Mouse (Mus musculus) R1 (cell line): ENCODE results near the gene L2hgdh.

ENCODE experiments used
- DNase-seq: peaks from one replicate; pipeline ENCODE4 v3.0.0-alpha.2; 2018; ENCODE audit warnings: low read depth, low spot score

The L2hgdh gene

GRCm38 (mm10) chr12:69730306-69730705 lies 5.6 kb upstream of the L2hgdh start:
- DNase-seq: peak; percentile 53

- peak; percentile 79 for DNase-seq
Measured at GRCm38 (mm10) chr12:69729246-69729645, 4.6 kb upstream of the L2hgdh start.

GRCm38 (mm10) chr12:69724018-69724710 lies 509 bp downstream of the L2hgdh start:
- DNase-seq: peak; percentile 50

DNA sequence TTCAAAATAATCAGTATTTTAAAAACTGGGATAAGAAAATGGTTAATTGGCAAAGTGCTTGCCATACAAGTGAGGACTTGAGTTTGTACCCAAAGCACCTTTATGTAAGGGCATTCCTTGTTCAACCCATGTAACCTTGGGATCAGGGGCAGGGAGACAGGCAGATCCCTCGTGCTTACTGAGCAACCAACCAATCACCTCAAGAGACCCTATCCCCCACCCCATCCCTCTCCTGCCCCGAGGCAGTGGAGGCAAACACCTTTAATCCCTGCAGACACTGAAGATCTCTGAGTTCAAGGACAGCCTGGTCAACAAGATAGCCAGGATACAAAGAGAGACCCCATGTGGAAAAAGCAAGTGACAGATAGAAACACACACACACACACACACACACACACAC lies 1.3 kb downstream of the L2hgdh start:
- peak; percentile 35 for DNase-seq

DNA sequence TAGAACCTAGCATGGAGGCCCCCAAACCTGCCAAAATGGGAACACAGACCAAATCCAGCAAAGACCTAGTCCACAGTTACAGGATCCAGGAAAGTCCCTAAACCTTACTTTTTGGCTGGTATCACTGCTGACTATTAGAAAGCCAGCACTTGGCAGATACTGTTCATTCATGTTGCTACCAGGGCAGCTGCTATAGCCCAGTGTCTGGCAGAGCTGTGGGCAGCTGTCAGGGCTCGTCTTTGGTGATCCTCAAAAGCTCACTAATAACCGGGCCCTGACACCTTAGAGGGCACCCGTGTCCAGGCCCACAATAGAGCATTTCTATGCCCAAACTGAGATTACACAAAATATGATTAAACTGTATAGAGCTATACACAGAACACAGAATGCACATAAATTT lies 1.8 kb downstream of the L2hgdh start:
- no peak for DNase-seq

DNA sequence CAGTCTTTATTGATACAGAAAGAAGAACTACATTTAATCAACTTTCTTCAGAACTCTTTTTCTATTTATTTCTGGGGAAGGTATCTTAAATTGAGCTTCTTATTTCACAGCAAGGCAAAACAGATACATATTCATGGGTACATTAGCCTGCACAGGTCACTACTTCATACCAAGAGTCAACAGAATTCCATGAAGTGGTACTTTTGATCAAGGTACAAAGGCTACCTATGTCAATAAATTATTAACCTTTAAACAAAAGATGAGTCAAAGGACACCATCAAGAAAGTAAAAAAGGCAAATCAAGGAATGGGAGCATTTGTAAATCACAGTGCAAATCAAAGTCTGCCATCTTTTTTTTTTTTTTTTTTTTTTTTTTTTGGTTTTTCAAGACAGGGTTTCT lies 11.0 kb downstream of the L2hgdh start:
- no peak for DNase-seq

DNA sequence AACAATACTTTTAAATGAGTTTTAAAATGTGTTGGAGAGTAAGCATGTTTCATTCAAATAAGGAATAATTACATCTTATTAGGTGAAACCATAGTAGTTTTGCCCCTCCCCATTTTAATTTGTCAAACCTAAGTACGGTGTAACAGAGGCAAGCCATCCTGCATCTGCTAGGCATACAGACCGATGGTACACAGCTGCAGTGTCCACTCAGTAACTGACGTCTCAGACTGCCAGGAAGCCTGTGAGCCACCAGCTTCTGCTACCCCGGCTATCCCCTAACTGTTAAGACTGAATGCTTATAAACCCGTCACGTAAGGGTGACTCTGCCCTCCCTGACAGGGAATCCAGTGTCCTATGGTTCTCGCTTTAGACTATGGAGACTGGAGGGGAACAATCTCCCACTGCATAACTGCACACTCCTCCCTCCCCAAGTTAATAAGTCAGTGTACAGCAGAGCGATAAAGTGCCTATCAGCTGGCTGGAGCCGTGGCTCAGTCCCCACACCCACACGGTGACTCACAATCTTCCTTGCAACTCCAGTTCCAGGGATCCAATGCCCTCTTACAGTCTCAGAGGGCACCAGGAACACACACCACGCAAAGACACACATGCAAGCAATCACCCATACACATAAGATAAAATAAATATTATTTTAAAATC lies 19.7 kb downstream of the L2hgdh start:
- no peak for DNase-seq

DNA sequence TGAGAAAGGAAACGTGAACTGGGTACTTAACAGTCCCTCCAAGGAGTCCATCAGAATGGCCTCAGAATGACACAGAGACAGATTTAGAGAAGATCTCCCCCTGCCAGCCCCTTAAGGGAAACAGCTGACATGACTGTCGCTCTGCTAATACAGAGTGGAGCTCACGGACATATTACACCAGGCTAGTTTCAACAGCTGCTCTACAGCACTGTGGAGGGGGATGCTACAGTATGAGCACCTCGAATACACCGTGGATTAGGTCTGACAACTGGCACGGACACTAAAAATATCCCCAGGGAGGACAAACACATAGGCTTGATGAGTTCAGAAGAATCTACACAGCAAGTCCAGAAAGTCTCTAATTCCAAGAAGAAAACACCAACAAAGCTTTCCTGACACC lies 26.3 kb downstream of the L2hgdh start:
- DNase-seq: no peak

DNA sequence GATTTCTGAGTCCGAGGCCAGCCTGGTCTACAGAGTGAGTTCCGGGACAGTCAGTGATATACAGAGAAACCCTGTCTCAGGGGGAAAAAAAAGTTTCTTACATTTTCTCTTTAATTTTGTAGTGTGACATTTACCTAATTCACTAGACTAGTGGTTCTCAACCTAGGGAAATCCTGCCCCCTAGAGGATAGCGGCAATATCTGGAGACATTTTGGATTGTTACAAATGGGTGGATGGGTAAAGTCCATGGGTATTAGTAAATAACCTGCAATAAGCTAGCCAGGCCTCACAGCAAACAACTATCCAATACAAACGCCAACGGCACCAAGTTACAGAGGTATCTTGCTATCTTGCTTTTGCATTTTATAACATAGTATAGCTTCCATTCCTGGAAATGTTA lies 27.9 kb downstream of the L2hgdh start:
- DNase-seq: peak; percentile 57

- peak; percentile 83 for DNase-seq
Measured at GRCm38 (mm10) chr12:69693471-69693870, 31.2 kb downstream of the L2hgdh start.

DNA sequence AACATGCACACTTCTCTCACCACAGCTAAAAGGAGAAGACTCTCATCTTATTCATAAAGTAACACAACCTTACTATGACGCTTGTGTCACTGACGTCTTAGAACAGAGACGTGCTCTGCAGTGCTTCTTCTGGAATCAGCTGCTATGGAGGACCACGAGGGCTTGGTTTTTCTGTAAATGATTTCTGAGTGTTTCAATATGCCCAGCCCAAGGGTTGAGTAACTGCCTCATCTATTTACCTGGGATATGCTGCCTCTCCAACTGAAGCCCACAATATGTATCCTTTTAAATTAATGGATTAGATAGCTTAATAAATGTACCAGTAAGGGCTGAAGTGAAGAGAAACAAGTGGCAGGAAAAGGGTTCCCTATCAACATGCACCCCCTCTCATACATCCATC lies 34.0 kb downstream of the L2hgdh start:
- DNase-seq: no peak

DNA sequence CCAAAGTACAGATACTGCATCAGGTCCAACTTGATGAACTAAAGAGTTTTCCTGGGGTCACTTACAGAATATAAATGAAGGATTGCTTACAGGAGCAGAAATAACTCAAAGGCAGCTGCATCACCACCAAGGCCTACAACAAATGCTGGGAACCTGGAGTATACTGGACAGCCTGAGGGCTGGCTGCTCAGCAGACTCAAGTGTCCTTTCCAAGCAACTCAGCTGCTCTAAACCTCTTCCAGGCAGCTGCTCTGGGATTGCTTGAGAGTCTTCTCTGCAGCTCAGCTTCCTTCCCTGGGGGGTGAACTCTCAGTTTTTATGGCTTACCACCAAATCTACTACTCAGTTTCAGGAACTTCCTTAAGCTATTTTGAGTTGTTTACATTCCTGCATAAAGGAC lies 35.6 kb downstream of the L2hgdh start:
- peak; percentile 51 for DNase-seq

GRCm38 (mm10) chr12:69688368-69688767 lies 36.3 kb downstream of the L2hgdh start:
- no peak for DNase-seq

DNA sequence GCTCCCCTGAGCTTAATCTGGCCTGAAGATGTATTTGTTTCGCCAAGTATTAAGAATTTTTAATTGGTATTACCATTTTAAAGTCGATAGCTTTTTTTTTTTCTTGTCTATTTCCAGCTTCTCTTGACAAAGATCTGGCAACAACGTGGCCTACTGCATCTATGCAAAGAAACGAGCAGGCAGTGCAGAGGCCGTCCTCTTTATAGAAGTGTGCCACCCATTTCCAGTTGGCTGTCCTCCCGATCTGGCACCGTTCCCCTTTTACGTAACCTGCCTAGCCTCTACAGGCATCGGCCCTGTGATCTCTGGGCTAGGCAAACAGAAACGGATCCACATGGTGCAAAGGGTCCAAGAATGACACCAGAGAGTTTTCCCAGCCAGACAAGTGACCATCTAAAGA lies 41.1 kb downstream of the L2hgdh start:
- DNase-seq: no peak

DNA sequence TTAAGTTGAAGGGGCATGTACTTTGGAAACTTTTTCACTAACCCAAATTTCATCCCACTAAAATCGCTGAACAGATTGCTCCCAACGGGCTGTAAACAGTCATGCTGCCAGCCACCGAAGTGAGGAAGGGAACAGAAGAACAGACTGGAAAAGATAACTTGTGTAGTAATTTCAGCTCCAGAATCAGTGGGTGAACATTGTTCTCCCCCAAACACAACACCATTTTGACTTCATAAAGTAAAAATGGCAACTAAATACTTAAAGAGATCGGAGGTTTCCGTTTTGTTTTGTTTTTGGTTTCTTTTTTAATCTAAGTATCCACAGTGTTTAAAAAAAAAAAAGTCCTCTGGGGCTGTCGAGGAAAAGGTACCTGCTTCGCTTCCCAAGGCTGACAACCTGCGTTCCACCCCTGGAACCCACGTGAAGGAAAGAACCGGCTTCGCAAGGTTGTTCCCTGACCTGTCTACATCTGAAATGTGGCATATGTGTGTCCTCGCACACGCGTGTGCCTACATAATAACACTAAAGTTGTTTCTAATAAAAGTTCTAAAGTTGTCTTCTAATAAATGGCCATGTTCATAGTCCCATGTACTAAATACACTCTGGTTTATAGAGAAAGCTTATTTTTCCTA lies 41.8 kb downstream of the L2hgdh start:
- DNase-seq: no peak

DNA sequence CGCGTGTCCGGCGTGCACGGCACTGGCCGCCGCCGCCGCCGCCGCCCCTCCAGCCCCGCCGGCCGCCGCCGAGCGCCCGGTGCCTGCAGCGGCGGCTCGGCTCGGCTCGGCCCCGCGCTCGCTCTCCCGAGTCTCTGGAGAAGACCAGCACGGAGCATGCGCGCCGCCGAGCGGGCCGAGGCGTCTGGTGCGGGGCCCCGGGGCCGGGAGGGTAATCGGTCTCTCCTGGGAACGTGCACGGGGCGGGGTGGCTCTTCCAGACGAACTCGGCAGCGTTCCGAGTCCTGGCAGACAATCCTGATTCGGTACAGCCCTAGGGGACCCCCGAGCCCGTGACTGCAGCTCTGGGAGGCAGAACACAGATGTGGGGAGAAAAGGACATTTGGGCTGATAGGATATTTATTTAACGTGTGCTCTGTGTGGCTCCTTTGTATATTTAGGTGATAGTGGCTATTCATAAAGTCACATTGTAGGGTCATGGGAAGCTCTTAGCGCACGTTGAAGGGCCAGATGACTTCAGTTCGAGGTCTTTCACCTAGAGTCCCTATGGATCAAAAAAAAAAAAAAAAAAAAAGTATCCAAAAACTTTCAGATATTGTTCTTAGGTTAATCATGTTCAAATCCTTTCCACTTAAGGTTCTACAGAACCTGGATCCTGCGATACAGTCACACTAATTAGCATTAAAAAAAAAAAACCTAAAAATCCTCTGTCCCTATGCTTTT lies 42.4 kb downstream of the L2hgdh start:
- DNase-seq: peak; percentile 73

GRCm38 (mm10) chr12:69681566-69682061 lies 43.1 kb downstream of the L2hgdh start, which contains the start of gene Sos2:
Sos2 (minus strand) TSS chr12:69681852.
- DNase-seq: peak; percentile 23

GRCm38 (mm10) chr12:69680635-69681565 lies 43.8 kb downstream of the L2hgdh start:
- DNase-seq: peak; percentile 36

DNA sequence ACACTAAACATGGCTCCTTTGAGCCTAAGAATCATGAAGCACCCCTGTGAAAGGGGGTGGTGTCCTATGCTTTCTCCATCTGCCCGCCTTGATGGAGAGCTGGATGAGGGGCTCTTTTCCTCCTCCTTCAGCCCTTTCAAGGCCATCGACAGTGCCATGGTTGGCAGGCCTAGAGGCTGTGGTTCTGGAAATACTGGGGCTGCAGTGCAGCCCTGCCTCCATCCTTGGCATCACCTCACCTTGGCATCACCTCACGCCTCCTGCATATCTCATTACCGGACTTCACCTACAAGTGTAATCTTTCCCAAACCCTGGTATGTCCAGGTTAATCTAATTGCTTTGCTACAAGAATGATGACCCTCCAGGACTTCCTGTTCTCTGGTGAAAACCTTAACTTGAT lies 48.5 kb downstream of the L2hgdh start:
- no peak for DNase-seq

GRCm38 (mm10) chr12:69674576-69675537 lies 49.8 kb downstream of the L2hgdh start:
- DNase-seq: no peak
